Mouse (Mus musculus) midbrain, postnatal 0 days (tissue): ENCODE data around the gene Abhd10. TPM values are rescaled to one million over a fixed set of nuclear protein-coding genes. Genes with fewer than 3 reads are reported as not detected.

ENCODE experiments used
- ATAC-seq: fragments of 200-750 bp; cut with Nextera tagmentation; 2 replicates; pipeline ENCODE4 v1.8.0; 2017; ENCODE audit warnings: moderate number of reproducible peaks, mild to moderate bottlenecking, moderate TSS enrichment, moderate library complexity; ENCODE audit not compliant: low FRiP score
- DNase-seq: peaks from one replicate; pipeline ENCODE4 v3.0.0-alpha.2; 2015; ENCODE audit warnings: low spot score
- H3K27ac ChIP-seq: fragments of 300-500 bp; sonication (generic); 2 replicates; pipeline ENCODE4 v1.5.1; 2014; ENCODE audit warnings: low read depth, mild to moderate bottlenecking, low read length, mixed read lengths
- H3K27me3 ChIP-seq: fragments of 300-500 bp; sonication (generic); 2 replicates; pipeline ENCODE4 v1.6.1; 2014; ENCODE audit warnings: low read length, control low read depth, mixed read lengths; ENCODE audit not compliant: insufficient read depth
- H3K36me3 ChIP-seq: fragments of 300-500 bp; sonication (generic); 2 replicates; pipeline ENCODE4 v1.6.1; 2014; ENCODE audit warnings: low read length, control low read depth, mixed read lengths; ENCODE audit not compliant: insufficient read depth
- H3K4me1 ChIP-seq: fragments of 300-500 bp; sonication (generic); 2 replicates; pipeline ENCODE4 v1.6.1; 2014; ENCODE audit warnings: mild to moderate bottlenecking, control low read depth, antibody characterized with exemption, low read length, mixed read lengths; ENCODE audit not compliant: insufficient read depth
- H3K4me2 ChIP-seq: fragments of 300-500 bp; sonication (generic); 2 replicates; pipeline ENCODE4 v1.6.1; 2014; ENCODE audit warnings: low read depth, mild to moderate bottlenecking, low read length, mixed read lengths; ENCODE audit not compliant: poor library complexity, severe bottlenecking
- H3K4me3 ChIP-seq: fragments of 300-500 bp; sonication (generic); 2 replicates; pipeline ENCODE4 v1.5.1; 2014; ENCODE audit warnings: low read depth, mild to moderate bottlenecking, low read length, moderate library complexity
- H3K9ac ChIP-seq: fragments of 300-500 bp; sonication (generic); replicated peaks from 2 replicates; pipeline ENCODE4 v1.6.1; 2014; ENCODE audit warnings: mild to moderate bottlenecking, low read length, moderate library complexity, mixed read lengths; ENCODE audit not compliant: poor library complexity, severe bottlenecking
- H3K9me3 ChIP-seq: fragments of 300-500 bp; sonication (generic); 2 replicates; pipeline ENCODE4 v1.6.1; 2016; ENCODE audit warnings: low read length, control low read depth
- CTCF ChIP-seq: IDR thresholded peaks from 2 replicates; pipeline ENCODE4 v1.5.1; 2016; ENCODE audit warnings: antibody characterized with exemption, mild to moderate bottlenecking
- WGBS: fragments of 180-500 bp; shearing (Covaris S2); extraction: QIAGEN DNeasy Blood & Tissue Kit; methylation state at CpG from one replicate; pipeline ENCODE4 v1.1.7; 2014; 5-methylcytosine and 5-hydroxymethylcytosine counted together
- polyA plus RNA-seq: library from polyadenylated mRNA; unstranded; fragments of >200 nt; fragmentation: Nextera tagmentation; extraction: Ambion mirVana; gene quantifications from 2 replicates; pipeline ENCODE4 v1.2.1, GENCODE M21; 2015
- total RNA-seq: library from RNA; depleted of rRNA; stranded (reverse); fragments of >200 nt; gene quantifications from 2 replicates; pipeline ENCODE4 v1.2.3, GENCODE M21; 2014; rRNA removed

The Abhd10 gene
- total and polyA plus RNA-seq, 2 experiments from 2014 or later, result 21.5 to 34.2 TPM

GRCm38 (mm10) chr16:45690178-45690577, 52.6 kb downstream of the Abhd10 start:
- H3K4me3 ChIP-seq, result no peak overlapping the region
- peak overlapping the region; percentile 72 for H3K27ac ChIP-seq
- ATAC-seq, result peak; percentile 76
- H3K27me3 ChIP-seq, result no peaks in the 10 kb centered on the region
- H3K4me1 ChIP-seq, result no peaks in the 10 kb centered on the region
- no peaks in the 10 kb centered on the region for H3K36me3 ChIP-seq
- WGBS, result 4% methylated on average over 4 of the region's 4 CpGs
- H3K9ac ChIP-seq, result no peak overlapping the region
- peak; percentile 77 for DNase-seq
- TF ChIP-seq CTCF, result no peak
- peak overlapping the region; percentile 0; the same call in 1 of the 2 replicates for H3K4me2 ChIP-seq
- H3K9me3 ChIP-seq, result no peaks in the 10 kb centered on the region

GRCm38 (mm10) chr16:45686833-45687232, 55.9 kb downstream of the Abhd10 start:
- H3K27me3 ChIP-seq, result no peaks in the 10 kb centered on the region
- H3K36me3 ChIP-seq, result no peaks in the 10 kb centered on the region
- H3K4me3 ChIP-seq, result no peak overlapping the region
- no peak overlapping the region for H3K4me2 ChIP-seq
- TF ChIP-seq CTCF, result no peak
- DNase-seq (peak; percentile 57), ATAC-seq (no peak; the same call in 1 of the 2 replicates)
- no peak overlapping the region for H3K27ac ChIP-seq
- no peaks in the 10 kb centered on the region for H3K4me1 ChIP-seq
- H3K9ac ChIP-seq, result no peak overlapping the region
- WGBS, result 83% methylated on average over 3 of the region's 3 CpGs
- no peaks in the 10 kb centered on the region for H3K9me3 ChIP-seq

GRCm38 (mm10) chr16:45685295-45685694, 57.5 kb downstream of the Abhd10 start:
- ATAC-seq, result peak; percentile 41; the same call in 1 of the 2 replicates
- 66% methylated on average over 3 of the region's 3 CpGs for WGBS
- no peak for DNase-seq

GRCm38 (mm10) chr16:45684815-45685214, 57.9 kb downstream of the Abhd10 start:
- H3K4me2 ChIP-seq, result no peak overlapping the region
- H3K27me3 ChIP-seq, result no peaks in the 10 kb centered on the region
- H3K4me1 ChIP-seq, result no peaks in the 10 kb centered on the region
- 15% methylated on average over 8 of the region's 8 CpGs for WGBS
- DNase-seq (peak; percentile 72), ATAC-seq (no peak)
- H3K9ac ChIP-seq, result no peak overlapping the region
- no peaks in the 10 kb centered on the region for H3K9me3 ChIP-seq
- no peak overlapping the region for H3K4me3 ChIP-seq
- H3K27ac ChIP-seq, result no peak overlapping the region
- TF ChIP-seq CTCF, result peak; percentile 81
- H3K36me3 ChIP-seq, result no peaks in the 10 kb centered on the region

More at GRCm38 (mm10) chr16:45685295-45685694, 57.5 kb downstream of the Abhd10 start:
- Histone ChIP-seq H3K4me1 (no peaks in the 10 kb centered on the region), H3K36me3 (no peaks in the 10 kb centered on the region), H3K9me3 (no peaks in the 10 kb centered on the region), H3K27me3 (no peaks in the 10 kb centered on the region), H3K27ac (no peak overlapping the region), H3K9ac (no peak overlapping the region), H3K4me3 (no peak overlapping the region), H3K4me2 (no peak overlapping the region)
- no peak for TF ChIP-seq CTCF

Other genes starting within 250 kb of the Abhd10 start
- not detected in 2 replicates for gene Gm609, start 250.0 kb downstream of the Abhd10 start, total RNA-seq
- gene Gm609, start 250.0 kb downstream of the Abhd10 start, polyA plus RNA-seq, result not detected in 2 replicates
- gene Gm17783, start 210.9 kb downstream of the Abhd10 start, total RNA-seq, result not detected in 2 replicates
- not detected in 2 replicates for gene Gm17783, start 210.9 kb downstream of the Abhd10 start, polyA plus RNA-seq
- not detected in 2 replicates for gene Slc9c1, start 207.6 kb downstream of the Abhd10 start, total RNA-seq
- gene Slc9c1, start 207.6 kb downstream of the Abhd10 start, polyA plus RNA-seq, result not detected in 2 replicates
- gene Gcsam, start 132.6 kb downstream of the Abhd10 start, total RNA-seq, result not detected in 2 replicates
- not detected in 2 replicates for gene Gcsam, start 132.6 kb downstream of the Abhd10 start, polyA plus RNA-seq
- not detected in 2 replicates for gene BC016579, start 88.9 kb downstream of the Abhd10 start, total RNA-seq
- gene BC016579, start 88.9 kb downstream of the Abhd10 start, polyA plus RNA-seq, result not detected in 2 replicates
- 1.2 and 1.4 TPM in 2 replicates for gene Tmprss7, start 49.3 kb downstream of the Abhd10 start, total RNA-seq
- gene Tmprss7, start 49.3 kb downstream of the Abhd10 start, polyA plus RNA-seq, result 0.92 and 1.6 TPM in 2 replicates
- 141 TPM in 2 replicates for gene Tagln3, start 18.3 kb downstream of the Abhd10 start, total RNA-seq
- gene Tagln3, start 18.3 kb downstream of the Abhd10 start, polyA plus RNA-seq, result 221 and 222 TPM in 2 replicates
- 4.5 and 9.4 TPM in 2 replicates for gene Phldb2, start 210.6 kb upstream of the Abhd10 start, total RNA-seq
- gene Phldb2, start 210.6 kb upstream of the Abhd10 start, polyA plus RNA-seq, result 4.2 and 4.8 TPM in 2 replicates